In the genomic region with DNA sequence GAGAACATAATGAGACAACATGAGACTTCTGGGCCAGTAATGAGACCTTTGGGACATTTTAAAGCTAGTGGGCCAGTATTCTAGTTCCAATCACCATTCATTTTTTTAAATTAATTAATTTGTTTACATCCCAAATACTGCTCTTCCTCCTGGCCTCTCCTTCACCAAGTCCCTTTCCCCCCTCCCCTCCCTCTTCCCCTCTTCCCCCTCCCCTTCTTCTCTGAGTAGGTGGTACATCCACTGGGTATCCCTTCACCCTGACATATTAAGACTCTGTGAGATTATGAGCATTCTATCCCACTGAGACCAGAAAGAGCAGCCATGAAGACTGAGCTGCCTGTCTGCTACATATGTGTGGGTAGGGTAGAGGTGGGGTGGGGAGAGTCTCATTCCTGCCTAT, we compare ENCODE assay signal across 17 mouse cellular contexts.
"Had no signal": no experiment of that assay in that cellular context is flagged by ENCODE, and none has a peak within 500 bp of the region (broad histone marks: within the 10 kb centered on the region; RNA-seq: fewer than 3 reads in every experiment).

No protein-coding gene starts in this region.

- H3K36me3 ChIP-seq: limb, embryonic 10.5 days; limb, embryonic 13.5 days; liver, embryonic 12.5 days; liver, embryonic 15.5 days; lung, embryonic 15.5 days; midbrain, embryonic 10.5 days had no signal

- H3K4me3 ChIP-seq: layer of hippocampus, adult 2 months; limb, embryonic 10.5 days; limb, embryonic 13.5 days; liver, embryonic 12.5 days; liver, embryonic 15.5 days; lung, embryonic 15.5 days; megakaryocyte, embryonic 14.5 days; midbrain, embryonic 10.5 days had no signal

- H3K4me2 ChIP-seq: limb, embryonic 13.5 days; liver, embryonic 12.5 days; liver, embryonic 15.5 days; lung, embryonic 15.5 days had no signal

- ATAC-seq: liver, embryonic 12.5 days had no signal

- H3K27ac ChIP-seq: kidney, postnatal 0 days; layer of hippocampus, adult 2 months; limb, embryonic 10.5 days; limb, embryonic 13.5 days; liver, embryonic 12.5 days; liver, embryonic 15.5 days; lung, embryonic 15.5 days; midbrain, embryonic 10.5 days had no signal

- H3K4me1 ChIP-seq: limb, embryonic 10.5 days; limb, embryonic 13.5 days; liver, embryonic 12.5 days; liver, embryonic 15.5 days; lung, embryonic 15.5 days; megakaryocyte, embryonic 14.5 days; midbrain, embryonic 10.5 days had no signal

- H3K9me3 ChIP-seq: limb, embryonic 10.5 days; limb, embryonic 13.5 days; liver, embryonic 12.5 days; liver, embryonic 15.5 days; lung, embryonic 15.5 days; megakaryocyte, embryonic 14.5 days; midbrain, embryonic 10.5 days had no signal

- H3K27me3 ChIP-seq: limb, embryonic 13.5 days; liver, embryonic 12.5 days; liver, embryonic 15.5 days; lung, embryonic 15.5 days; megakaryocyte, embryonic 14.5 days had no signal

- H3K9ac ChIP-seq: limb, embryonic 13.5 days; liver, embryonic 12.5 days; liver, embryonic 15.5 days; lung, embryonic 15.5 days had no signal

- DNase-seq: kidney, postnatal 25 days; layer of hippocampus, adult 9-11 months; liver; lung, adult 18-20 months; lung, postnatal 10 days; lung, postnatal 36 days; thymus, adult 18-20 months; thymus, postnatal 36 days had no signal
